ENCODE assay signal across 11 mouse cellular contexts in the genomic region with DNA sequence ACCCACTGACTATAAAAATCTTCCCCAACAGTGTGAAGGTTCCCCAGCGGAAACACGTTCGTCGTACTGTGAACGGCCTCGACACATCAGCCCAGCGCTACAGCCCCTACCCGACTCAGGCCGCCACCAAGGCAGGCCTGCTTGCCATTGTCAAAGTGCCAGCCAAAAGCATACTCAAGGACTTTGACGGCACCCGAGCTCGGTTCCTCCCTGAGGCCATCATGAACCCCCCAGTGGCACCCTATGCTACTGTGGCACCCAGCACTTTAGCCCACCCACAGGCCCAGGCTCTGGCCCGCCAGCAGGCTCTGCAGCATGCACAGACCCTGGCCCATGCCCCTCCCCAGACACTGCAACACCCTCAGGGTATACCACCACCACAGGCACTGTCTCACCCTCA. TPM values are rescaled to one million over a fixed set of nuclear protein-coding genes. Genes with fewer than 3 reads are reported as not detected.
DNase-seq lines count a peak whose midpoint lies in the region; ATAC-seq and TF ChIP-seq lines count a peak whose summit lies in the region.
"Had no signal": no experiment of that assay in that cellular context is flagged by ENCODE, and none has a peak within 500 bp of the region (broad histone marks: within the 10 kb centered on the region; RNA-seq: fewer than 3 reads in every experiment).

No protein-coding gene starts in this region.

- H3K4me2 ChIP-seq in embryonic facial prominence, embryonic 12.5 days (replicated peaks), result no peak overlapping the region
- H3K4me2 ChIP-seq in lung, postnatal 0 days (replicated peaks; ENCODE audit: low read depth, low read length), result no peak overlapping the region
- no peak overlapping the region for H3K4me2 ChIP-seq in stomach, embryonic 16.5 days (ENCODE audit: low read depth, low read length)
- H3K4me2 ChIP-seq: midbrain, embryonic 12.5 days had no signal

- H3K4me1 ChIP-seq in embryonic facial prominence, embryonic 12.5 days, result 0 out of 2 replicates have a peak, but pooled peaks cover 5% of the 10 kb centered on the region
- H3K4me1 ChIP-seq in embryonic facial prominence, embryonic 10.5 days, result peaks cover 6% of the 10 kb centered on the region; the same call in 1 of the 2 replicates
- H3K4me1 ChIP-seq in lung, postnatal 0 days (ENCODE audit: insufficient read depth, low read depth, low read length), result peaks cover 4% of the 10 kb centered on the region; the same call in 1 of the 2 replicates
- peaks cover 13% of the 10 kb centered on the region; the same call in 1 of the 2 replicates for H3K4me1 ChIP-seq in lung, adult 2 months (ENCODE audit: control insufficient read depth, insufficient read depth, low read length)
- H3K4me1 ChIP-seq in limb, embryonic 10.5 days, result 0 out of 2 replicates have a peak, but pooled peaks cover 2% of the 10 kb centered on the region
- H3K4me1 ChIP-seq in stomach, embryonic 16.5 days (ENCODE audit: control insufficient read depth, insufficient read depth, low read length), result peaks cover 17% of the 10 kb centered on the region

- 0 out of 2 replicates have a peak overlapping the region, but pooled peaks have one; percentile 1 for H3K27ac ChIP-seq in embryonic facial prominence, embryonic 12.5 days
- no peak overlapping the region for H3K27ac ChIP-seq in embryonic facial prominence, embryonic 10.5 days (replicated peaks)
- H3K27ac ChIP-seq in lung, postnatal 0 days (ENCODE audit: low read length), result peak overlapping the region; percentile 74; the same call in 1 of the 2 replicates
- H3K27ac ChIP-seq in limb, embryonic 10.5 days, result 0 out of 2 replicates have a peak overlapping the region, but pooled peaks have one; percentile 17
- H3K27ac ChIP-seq in stomach, embryonic 16.5 days (ENCODE audit: low read length), result peak overlapping the region; percentile 57; the same call in 1 of the 2 replicates
- H3K27ac ChIP-seq: midbrain, embryonic 12.5 days had no signal

- TF ChIP-seq POLR2A in lung, adult 2 months (IDR thresholded peaks at IDR 0.05; ENCODE audit: borderline replicate concordance, extremely low read depth, low read depth, low read length), result no peak

- no peak for TF ChIP-seq EP300 in lung, postnatal 0 days (IDR thresholded peaks at IDR 0.05)

- no peak overlapping the region for H3K9ac ChIP-seq in embryonic facial prominence, embryonic 12.5 days
- H3K9ac ChIP-seq in lung, postnatal 0 days (replicated peaks; ENCODE audit: low read depth), result no peak overlapping the region
- H3K9ac ChIP-seq in stomach, embryonic 16.5 days (ENCODE audit: low read length), result no peak overlapping the region
- H3K9ac ChIP-seq: midbrain, embryonic 12.5 days had no signal

- H3K9me3 ChIP-seq in embryonic facial prominence, embryonic 12.5 days, result no peaks in the 10 kb centered on the region
- H3K9me3 ChIP-seq in embryonic facial prominence, embryonic 10.5 days, result no peaks in the 10 kb centered on the region
- no peaks in the 10 kb centered on the region for H3K9me3 ChIP-seq in lung, postnatal 0 days (ENCODE audit: low read length)
- H3K9me3 ChIP-seq in limb, embryonic 10.5 days (replicated peaks), result no peaks in the 10 kb centered on the region
- H3K9me3 ChIP-seq in stomach, embryonic 16.5 days (replicated peaks; ENCODE audit: control insufficient read depth, low read length), result no peaks in the 10 kb centered on the region
- H3K9me3 ChIP-seq: midbrain, embryonic 12.5 days had no signal

- no peaks in the 10 kb centered on the region for H3K27me3 ChIP-seq in embryonic facial prominence, embryonic 12.5 days
- H3K27me3 ChIP-seq in embryonic facial prominence, embryonic 10.5 days (replicated peaks; ENCODE audit: low read depth, poor library complexity, severe bottlenecking), result no peaks in the 10 kb centered on the region
- H3K27me3 ChIP-seq in lung, postnatal 0 days (replicated peaks; ENCODE audit: insufficient read depth, low read length), result no peaks in the 10 kb centered on the region
- no peaks in the 10 kb centered on the region for H3K27me3 ChIP-seq in limb, embryonic 10.5 days (ENCODE audit: low read depth, poor library complexity, severe bottlenecking)
- H3K27me3 ChIP-seq in stomach, embryonic 16.5 days (ENCODE audit: control insufficient read depth, insufficient read depth, low read length), result no peaks in the 10 kb centered on the region
- H3K27me3 ChIP-seq: midbrain, embryonic 12.5 days had no signal

- ATAC-seq in embryonic facial prominence, embryonic 12.5 days (ENCODE audit: insufficient number of reproducible peaks, insufficient read depth, low FRiP score, low TSS enrichment), result peak; percentile 64; the same call in 1 of the 2 replicates
- ATAC-seq in lung, postnatal 0 days, result no peak
- no peak for ATAC-seq in stomach, embryonic 16.5 days (ENCODE audit: insufficient read depth, low FRiP score)
- ATAC-seq in erythroblast, adult 5-6 weeks (replicated peaks; ENCODE audit: low FRiP score, poor library complexity, severe bottlenecking), result no peak

- H3K36me3 ChIP-seq in embryonic facial prominence, embryonic 12.5 days, result peaks cover 86% of the 10 kb centered on the region
- H3K36me3 ChIP-seq in embryonic facial prominence, embryonic 10.5 days (replicated peaks), result peaks cover 98% of the 10 kb centered on the region
- H3K36me3 ChIP-seq in lung, postnatal 0 days (ENCODE audit: insufficient read depth, low read length), result 0 out of 2 replicates have a peak, but pooled peaks cover 9% of the 10 kb centered on the region
- H3K36me3 ChIP-seq in limb, embryonic 10.5 days, result peaks cover 98% of the 10 kb centered on the region
- H3K36me3 ChIP-seq in stomach, embryonic 16.5 days (ENCODE audit: control insufficient read depth, insufficient read depth, low read length), result no peaks in the 10 kb centered on the region

- DNase-seq in embryonic facial prominence, embryonic 10.5 days (ENCODE audit: low spot score), result no peak
- no peak for DNase-seq in lung, postnatal 0 days (ENCODE audit: low spot score)
- no peak for DNase-seq in lung, adult 2 months
- no peak for DNase-seq in limb, embryonic 10.5 days (ENCODE audit: low spot score)
- DNase-seq in layer of hippocampus, adult 18-20 months (ENCODE audit: low spot score in 2 of 2), result no peak
- DNase-seq: B cell, adult 2 months; gastrocnemius, postnatal 10 days had no signal

- TF ChIP-seq CTCF in lung, postnatal 0 days (IDR thresholded peaks at IDR 0.05), result no peak
- TF ChIP-seq CTCF in lung, adult 2 months (IDR thresholded peaks at IDR 0.05; ENCODE audit: insufficient read depth, low read length), result no peak

- no peak overlapping the region for H3K4me3 ChIP-seq in embryonic facial prominence, embryonic 12.5 days
- H3K4me3 ChIP-seq in embryonic facial prominence, embryonic 10.5 days, result no peak overlapping the region; the same call in 1 of the 2 replicates
- H3K4me3 ChIP-seq in lung, postnatal 0 days (ENCODE audit: low read depth, low read length), result no peak overlapping the region
- no peak overlapping the region for H3K4me3 ChIP-seq in lung, adult 2 months (replicated peaks; ENCODE audit: extremely low read depth, low read depth, low read length)
- no peak overlapping the region for H3K4me3 ChIP-seq in limb, embryonic 10.5 days
- H3K4me3 ChIP-seq in stomach, embryonic 16.5 days (replicated peaks; ENCODE audit: low read length), result no peak overlapping the region
- H3K4me3 ChIP-seq: midbrain, embryonic 12.5 days had no signal

- 91% methylated on average over 13 of the region's 13 CpGs for WGBS in embryonic facial prominence, embryonic 12.5 days
- 92% methylated on average over 13 of the region's 13 CpGs for WGBS in embryonic facial prominence, embryonic 10.5 days
- WGBS in lung, postnatal 0 days, result 66% methylated on average over 13 of the region's 13 CpGs
- 75% methylated on average over 13 of the region's 13 CpGs for WGBS in lung, adult 2 months
- WGBS in limb, embryonic 10.5 days, result 94% methylated on average over 13 of the region's 13 CpGs
- 84% methylated on average over 13 of the region's 13 CpGs for WGBS in stomach, embryonic 16.5 days

RNA-seq across cellular contexts. Expression of gene Traf4, which starts 11.6 kb away (rescaled TPM):
- polyA plus RNA-seq in embryonic facial prominence, embryonic 12.5 days (2016; fragmentation: Nextera tagmentation; extraction: Ambion mirVana), result 119 and 122 TPM in 2 replicates
- polyA plus RNA-seq in embryonic facial prominence, embryonic 10.5 days (2016; fragmentation: Nextera tagmentation; extraction: Ambion mirVana), result 151 and 157 TPM in 2 replicates
- polyA plus RNA-seq in lung, postnatal 0 days (2015; fragmentation: Nextera tagmentation; extraction: Ambion mirVana), result 33.0 and 33.9 TPM in 2 replicates
- polyA plus RNA-seq in lung, adult 2 months (2012; rRNA removed), result 37.0 and 42.8 TPM in 2 replicates
- 178 and 181 TPM in 2 replicates for polyA plus RNA-seq in limb, embryonic 10.5 days (2016; fragmentation: Nextera tagmentation; extraction: Ambion mirVana)
- polyA plus RNA-seq in stomach, embryonic 16.5 days (2015; fragmentation: Nextera tagmentation; extraction: Ambion mirVana), result 50.9 and 55.1 TPM in 2 replicates
- 1 to 10 TPM; 8.3 to 9.8 TPM for total RNA-seq in layer of hippocampus, adult 18-20 months (2021)
- 2.1 and 3.6 TPM in 2 replicates for total RNA-seq in erythroblast, adult 5-6 weeks (2015; ENCODE audit: low replicate concordance)
- total RNA-seq in erythroblast, adult 5-6 weeks (2017; ENCODE audit: low replicate concordance), result 3.2 and 3.5 TPM in 2 replicates

RNA-seq across cellular contexts. Expression of gene Nek8, which starts 22.7 kb away (rescaled TPM):
- 17.5 and 18.9 TPM in 2 replicates for polyA plus RNA-seq in embryonic facial prominence, embryonic 12.5 days (2016; fragmentation: Nextera tagmentation; extraction: Ambion mirVana)
- polyA plus RNA-seq in embryonic facial prominence, embryonic 10.5 days (2016; fragmentation: Nextera tagmentation; extraction: Ambion mirVana), result 13.5 and 15.3 TPM in 2 replicates
- 11.7 and 14.4 TPM in 2 replicates for polyA plus RNA-seq in lung, postnatal 0 days (2015; fragmentation: Nextera tagmentation; extraction: Ambion mirVana)
- 16.1 and 18.9 TPM in 2 replicates for polyA plus RNA-seq in lung, adult 2 months (2012; rRNA removed)
- 17.3 and 19.9 TPM in 2 replicates for polyA plus RNA-seq in limb, embryonic 10.5 days (2016; fragmentation: Nextera tagmentation; extraction: Ambion mirVana)
- polyA plus RNA-seq in stomach, embryonic 16.5 days (2015; fragmentation: Nextera tagmentation; extraction: Ambion mirVana), result 16.7 and 19.0 TPM in 2 replicates
- total RNA-seq in layer of hippocampus, adult 18-20 months (2021), result 1 to 10 TPM; 2.6 to 4.1 TPM
- total RNA-seq in erythroblast, adult 5-6 weeks (2015; ENCODE audit: low replicate concordance), result 9.6 and 12.1 TPM in 2 replicates
- total RNA-seq in erythroblast, adult 5-6 weeks (2017; ENCODE audit: low replicate concordance), result 5.7 and 16.7 TPM in 2 replicates

RNA-seq across cellular contexts. Expression of gene Tlcd1, which starts 22.7 kb away (rescaled TPM):
- 13.5 and 14.2 TPM in 2 replicates for polyA plus RNA-seq in embryonic facial prominence, embryonic 12.5 days (2016; fragmentation: Nextera tagmentation; extraction: Ambion mirVana)
- polyA plus RNA-seq in embryonic facial prominence, embryonic 10.5 days (2016; fragmentation: Nextera tagmentation; extraction: Ambion mirVana), result 8.8 and 9.2 TPM in 2 replicates
- 18.2 and 20.0 TPM in 2 replicates for polyA plus RNA-seq in lung, postnatal 0 days (2015; fragmentation: Nextera tagmentation; extraction: Ambion mirVana)
- 38.0 and 44.2 TPM in 2 replicates for polyA plus RNA-seq in lung, adult 2 months (2012; rRNA removed)
- 10.0 and 13.1 TPM in 2 replicates for polyA plus RNA-seq in limb, embryonic 10.5 days (2016; fragmentation: Nextera tagmentation; extraction: Ambion mirVana)
- 32.5 and 32.8 TPM in 2 replicates for polyA plus RNA-seq in stomach, embryonic 16.5 days (2015; fragmentation: Nextera tagmentation; extraction: Ambion mirVana)
- total RNA-seq in layer of hippocampus, adult 18-20 months (2021), result 10 to 100 TPM; 16.8 to 17.5 TPM
- total RNA-seq in erythroblast, adult 5-6 weeks (2015; ENCODE audit: low replicate concordance), result 69.0 and 77.1 TPM in 2 replicates
- total RNA-seq in erythroblast, adult 5-6 weeks (2017; ENCODE audit: low replicate concordance), result 96.9 and 181 TPM in 2 replicates

RNA-seq across cellular contexts. Expression of gene Rpl23a, which starts 29.6 kb away (rescaled TPM):
- polyA plus RNA-seq in embryonic facial prominence, embryonic 12.5 days (2016; fragmentation: Nextera tagmentation; extraction: Ambion mirVana), result 1,221 and 1,230 TPM in 2 replicates
- polyA plus RNA-seq in embryonic facial prominence, embryonic 10.5 days (2016; fragmentation: Nextera tagmentation; extraction: Ambion mirVana), result 1,123 and 1,138 TPM in 2 replicates
- 991 and 1,079 TPM in 2 replicates for polyA plus RNA-seq in lung, postnatal 0 days (2015; fragmentation: Nextera tagmentation; extraction: Ambion mirVana)
- polyA plus RNA-seq in lung, adult 2 months (2012; rRNA removed), result 103 and 212 TPM in 2 replicates
- 1,157 and 1,293 TPM in 2 replicates for polyA plus RNA-seq in limb, embryonic 10.5 days (2016; fragmentation: Nextera tagmentation; extraction: Ambion mirVana)
- polyA plus RNA-seq in stomach, embryonic 16.5 days (2015; fragmentation: Nextera tagmentation; extraction: Ambion mirVana), result 1,025 and 1,263 TPM in 2 replicates
- total RNA-seq in layer of hippocampus, adult 18-20 months (2021), result 100 to 1,000 TPM; 770 to 803 TPM
- 792 and 815 TPM in 2 replicates for total RNA-seq in erythroblast, adult 5-6 weeks (2015; ENCODE audit: low replicate concordance)
- 585 and 685 TPM in 2 replicates for total RNA-seq in erythroblast, adult 5-6 weeks (2017; ENCODE audit: low replicate concordance)

RNA-seq across cellular contexts. Expression of gene Rab34, which starts 34.5 kb away (rescaled TPM):
- polyA plus RNA-seq in embryonic facial prominence, embryonic 12.5 days (2016; fragmentation: Nextera tagmentation; extraction: Ambion mirVana), result 164 and 181 TPM in 2 replicates
- 107 and 123 TPM in 2 replicates for polyA plus RNA-seq in embryonic facial prominence, embryonic 10.5 days (2016; fragmentation: Nextera tagmentation; extraction: Ambion mirVana)
- 103 and 104 TPM in 2 replicates for polyA plus RNA-seq in lung, postnatal 0 days (2015; fragmentation: Nextera tagmentation; extraction: Ambion mirVana)
- polyA plus RNA-seq in lung, adult 2 months (2012; rRNA removed), result 45.4 and 59.2 TPM in 2 replicates
- polyA plus RNA-seq in limb, embryonic 10.5 days (2016; fragmentation: Nextera tagmentation; extraction: Ambion mirVana), result 139 and 141 TPM in 2 replicates
- polyA plus RNA-seq in stomach, embryonic 16.5 days (2015; fragmentation: Nextera tagmentation; extraction: Ambion mirVana), result 88.3 and 90.9 TPM in 2 replicates
- 10 to 100 TPM; 22.5 to 25.8 TPM for total RNA-seq in layer of hippocampus, adult 18-20 months (2021)
- 7.9 TPM in 1 of 2 replicates, not detected in the other for total RNA-seq in erythroblast, adult 5-6 weeks (2015; ENCODE audit: low replicate concordance)
- 1.3 and 9.9 TPM in 2 replicates for total RNA-seq in erythroblast, adult 5-6 weeks (2017; ENCODE audit: low replicate concordance)
